Mouse (Mus musculus): ENCODE results near the gene Psmd5.
"Not testable (repeated sequence)": the region's sequence is repeated elsewhere in the genome, so short reads cannot be mapped to it uniquely, and the experiment has no call there.

Psmd5 gene

GRCm38 (mm10) chr2:34895503-34896113 lies 20.8 kb upstream of the Psmd5 start:
- DNase-seq (ENCODE audit: low spot score), result no peak

- no peak for DNase-seq (ENCODE audit: low spot score)
Observed at GRCm38 (mm10) chr2:34893950-34894349, 19.2 kb upstream of the Psmd5 start.

GRCm38 (mm10) chr2:34884186-34884585 lies 9.4 kb upstream of the Psmd5 start:
- no peak for DNase-seq (ENCODE audit: low spot score)

GRCm38 (mm10) chr2:34883190-34883589 lies 8.4 kb upstream of the Psmd5 start:
- no peak for DNase-seq (ENCODE audit: low spot score)

- no peak for DNase-seq (ENCODE audit: low spot score)
Observed at GRCm38 (mm10) chr2:34882757-34883156, 8.0 kb upstream of the Psmd5 start.

GRCm38 (mm10) chr2:34880054-34880453 lies 5.3 kb upstream of the Psmd5 start:
- DNase-seq (ENCODE audit: low spot score), result no peak

- DNase-seq (ENCODE audit: low spot score), result no peak
Observed at GRCm38 (mm10) chr2:34874271-34874670, 497 bp downstream of the Psmd5 start, which contains the start of gene Cutal. Gene Cutal, plus strand, starts transcription at chr2:34874396.

- peak; percentile 95 for DNase-seq (ENCODE audit: low spot score)
Observed at GRCm38 (mm10) chr2:34870520-34871474, 4.0 kb downstream of the Psmd5 start.

- no peak for DNase-seq (ENCODE audit: low spot score)
Observed at GRCm38 (mm10) chr2:34869680-34870079, 5.1 kb downstream of the Psmd5 start.

GRCm38 (mm10) chr2:34857728-34858127 lies 17.0 kb downstream of the Psmd5 start:
- DNase-seq (ENCODE audit: low spot score), result no peak

GRCm38 (mm10) chr2:34855265-34855664 lies 19.5 kb downstream of the Psmd5 start:
- DNase-seq (ENCODE audit: low spot score), result no peak

GRCm38 (mm10) chr2:34847702-34848101 lies 27.1 kb downstream of the Psmd5 start:
- no peak for DNase-seq (ENCODE audit: low spot score)

GRCm38 (mm10) chr2:34843211-34843939 lies 31.4 kb downstream of the Psmd5 start:
- no peak for DNase-seq (ENCODE audit: low spot score)

- peak; percentile 71 for DNase-seq (ENCODE audit: low spot score)
Observed at GRCm38 (mm10) chr2:34841706-34842105, 33.1 kb downstream of the Psmd5 start.

GRCm38 (mm10) chr2:34840143-34840542 lies 34.6 kb downstream of the Psmd5 start:
- not testable (repeated sequence) for DNase-seq (ENCODE audit: low spot score)

GRCm38 (mm10) chr2:34835669-34836068 lies 39.1 kb downstream of the Psmd5 start:
- DNase-seq (ENCODE audit: low spot score), result no peak

GRCm38 (mm10) chr2:34833624-34834023 lies 41.1 kb downstream of the Psmd5 start:
- no peak for DNase-seq (ENCODE audit: low spot score)

GRCm38 (mm10) chr2:34832766-34833457 lies 41.9 kb downstream of the Psmd5 start, which contains the start of gene Gm34653:
Gene Gm34653, plus strand, starts transcription at chr2:34833007.
- not testable (repeated sequence) for DNase-seq (ENCODE audit: low spot score)

GRCm38 (mm10) chr2:34830066-34830465 lies 44.7 kb downstream of the Psmd5 start:
- DNase-seq (ENCODE audit: low spot score), result not testable (repeated sequence)

- no peak for DNase-seq (ENCODE audit: low spot score)
Observed at GRCm38 (mm10) chr2:34828026-34828425, 46.7 kb downstream of the Psmd5 start.

- DNase-seq (ENCODE audit: low spot score), result no peak
Observed at GRCm38 (mm10) chr2:34827591-34827990, 47.2 kb downstream of the Psmd5 start.

All from layer of hippocampus, adult 11-12 months (tissue).